Mouse (Mus musculus) v-Abl transformed pro-B cells (cell line): ENCODE measurements around the gene Grin2d.

Source experiments
- in situ Hi-C, 2 experiments: fragments of 400-800 bp; cut with MboI; formaldehyde crosslinking; loops; one replicate each; pipeline ENCODE4 v1.15.1; 2025; ENCODE audit not compliant: unreplicated experiment in 2 of 2

Gene Grin2d

GRCm38 (mm10) chr7:45791756-45792490 lies 86.3 kb downstream of the Grin2d start:
- in situ Hi-C loops = no loop called here

GRCm38 (mm10) chr7:45790721-45791120 lies 87.5 kb downstream of the Grin2d start:
- in situ Hi-C loops = no loop called here

- in situ Hi-C loops = loop anchor here in 1 of 2 experiments (5.0 kb wide), 1 partner anchor 70 kb away; no protein-coding TSS in a partner anchor
Observed at GRCm38 (mm10) chr7:45787642-45788041, 90.5 kb downstream of the Grin2d start.

DNA sequence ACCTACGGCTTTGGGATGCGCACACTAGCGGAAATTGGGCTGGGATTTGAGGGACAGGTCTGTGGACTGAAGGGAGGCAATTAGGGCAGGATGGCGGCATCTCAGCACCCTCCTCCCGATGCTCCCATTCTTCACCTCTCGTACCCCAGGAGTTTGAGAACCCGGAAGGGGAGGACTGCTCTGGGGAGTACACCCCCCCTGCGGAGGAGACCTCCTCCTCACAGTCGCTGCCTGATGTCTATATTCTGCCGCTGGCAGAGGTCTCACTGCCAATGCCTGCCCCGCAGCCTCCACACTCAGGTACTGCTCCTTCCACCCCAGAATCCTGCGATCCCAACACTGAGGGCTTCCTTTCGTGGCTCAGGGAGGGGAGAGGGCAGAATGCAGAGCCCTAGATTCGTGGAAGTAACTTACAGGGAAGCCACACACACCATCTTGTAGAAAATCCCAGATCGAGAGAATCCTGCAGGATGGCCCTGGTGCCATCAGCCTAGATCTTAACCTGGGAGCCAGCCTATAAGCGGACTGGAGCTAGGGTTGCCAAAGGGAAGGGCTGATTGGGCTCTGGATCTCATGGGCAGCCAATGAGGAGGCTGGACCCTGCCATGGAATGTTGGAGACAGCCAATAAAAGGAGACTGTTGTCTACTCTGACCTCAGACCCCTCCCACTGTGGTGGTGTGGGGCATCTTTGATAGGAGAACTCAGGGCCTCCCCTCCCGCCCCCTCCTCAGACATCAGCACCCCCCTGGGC lies 91.3 kb downstream of the Grin2d start:
- in situ Hi-C loops = loop anchor here in 1 of 2 experiments (5.0 kb wide), 1 partner anchor 70 kb away; no protein-coding TSS in a partner anchor

DNA sequence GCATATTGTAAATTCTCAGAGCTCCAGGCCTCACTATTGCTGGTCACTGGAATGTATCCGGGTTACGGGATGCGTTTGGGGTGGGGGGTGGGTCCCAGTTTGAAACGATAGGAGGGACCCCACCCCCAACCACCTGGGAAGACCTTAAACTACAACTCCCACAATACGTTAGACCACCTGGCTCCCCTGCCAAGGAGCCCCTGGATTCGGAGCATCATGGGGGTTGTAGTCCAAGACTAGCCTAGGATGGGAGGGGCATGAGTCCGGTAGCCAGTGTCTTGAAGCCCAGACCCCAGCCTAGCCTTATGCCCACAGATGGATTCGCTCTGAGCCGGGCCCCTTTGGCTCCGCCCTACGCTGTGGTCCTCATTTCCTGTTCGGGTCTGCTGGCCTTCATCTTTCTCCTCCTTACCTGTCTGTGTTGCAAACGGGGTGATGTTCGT lies 92.0 kb downstream of the Grin2d start:
- in situ Hi-C loops = loop anchor here in 1 of 2 experiments (5.0 kb wide), 1 partner anchor 71 kb away; no protein-coding TSS in a partner anchor

DNA sequence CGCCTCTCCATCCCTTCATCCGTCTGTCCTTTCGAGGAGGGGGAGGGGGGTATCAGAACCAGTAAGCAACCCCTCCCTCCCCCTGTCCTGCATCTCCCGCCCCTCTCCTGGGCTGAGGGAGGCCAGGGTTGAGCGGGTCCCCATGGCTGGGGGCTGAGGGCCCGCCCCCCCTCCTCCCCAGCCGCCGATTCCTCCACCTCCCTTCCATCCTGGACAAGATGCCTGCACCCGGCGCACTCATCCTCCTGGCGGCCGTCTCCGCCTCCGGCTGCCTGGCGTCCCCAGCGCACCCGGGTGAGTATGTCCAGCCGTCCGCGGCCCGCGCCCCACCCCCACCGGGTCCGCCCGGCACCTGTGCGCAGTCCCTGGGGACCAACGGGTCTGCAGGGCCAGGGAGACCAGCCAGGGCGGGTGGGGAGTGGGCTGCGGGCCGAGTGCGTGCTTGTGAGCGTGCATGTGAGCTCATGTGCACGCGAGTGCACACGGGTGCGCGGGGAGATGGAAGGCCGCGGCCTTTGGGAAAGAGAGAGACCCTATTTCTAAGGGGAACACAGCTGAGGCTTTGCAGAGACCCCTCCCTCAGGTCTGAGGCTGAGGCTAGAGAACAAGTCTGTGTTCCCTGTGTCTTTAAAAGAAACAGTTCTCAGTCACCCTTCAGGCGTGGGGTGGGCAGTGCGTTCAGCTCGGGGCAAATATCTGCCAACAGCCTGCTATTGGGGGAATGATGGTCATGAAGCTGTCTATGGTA lies 92.6 kb downstream of the Grin2d start:
- in situ Hi-C loops = loop anchor here in 1 of 2 experiments (5.0 kb wide), 1 partner anchor 72 kb away; no protein-coding TSS in a partner anchor

- in situ Hi-C loops = loop anchor here in 1 of 2 experiments (5.0 kb wide), 1 partner anchor 73 kb away; no protein-coding TSS in a partner anchor
Observed at GRCm38 (mm10) chr7:45784524-45785372, 93.4 kb downstream of the Grin2d start, which contains the start of gene Sult2b1. Sult2b1 (minus strand) TSS chr7:45784669.

DNA sequence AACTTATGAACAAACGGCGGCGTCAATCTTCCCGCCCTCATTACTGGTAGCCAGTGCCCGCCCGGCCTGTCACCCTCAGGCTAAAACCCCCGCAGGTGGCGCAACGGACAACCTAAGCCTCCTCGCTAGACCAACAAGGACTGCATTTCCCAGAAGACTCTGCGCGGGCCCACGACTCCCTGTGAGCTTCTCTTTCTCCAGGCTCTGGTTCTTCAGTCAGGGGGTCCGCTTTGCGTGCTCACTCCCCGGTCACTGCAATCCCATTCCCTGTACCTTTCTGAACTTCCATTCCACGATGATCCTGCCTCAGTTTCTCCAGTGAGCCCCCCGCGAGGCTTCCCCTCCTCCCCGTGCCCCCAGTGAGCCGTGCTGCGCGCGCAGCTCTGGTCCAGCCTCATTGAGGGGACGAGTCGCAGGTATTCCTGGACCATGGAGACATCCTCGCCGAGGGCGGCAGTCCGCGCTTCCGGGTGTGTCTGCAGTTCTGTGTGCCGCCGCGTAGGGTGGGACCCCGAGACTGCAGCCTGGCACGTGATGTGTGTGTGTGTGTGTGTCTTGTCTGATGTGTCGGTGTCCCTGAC lies 94.6 kb downstream of the Grin2d start, which contains the start of gene Lmtk3:
TSS of gene Lmtk3 (plus strand) at position 228 of the 581 bp plus-strand sequence.
- in situ Hi-C loops = no loop called here

GRCm38 (mm10) chr7:45782271-45782670 lies 95.9 kb downstream of the Grin2d start:
- in situ Hi-C loops = no loop called here
